Mouse (Mus musculus) heart, postnatal 0 days (tissue): Measurements from ENCODE around the gene Pccb.

ENCODE experiments used
- CTCF ChIP-seq: IDR thresholded peaks from 2 replicates; pipeline ENCODE4 v1.5.1; 2016; ENCODE audit warnings: antibody characterized with exemption, control low read depth, low read depth
- EP300 ChIP-seq: IDR thresholded peaks from 2 replicates; pipeline ENCODE4 v1.6.1; 2016; ENCODE audit warnings: antibody characterized with exemption, low read depth

- TF ChIP-seq CTCF: peak; percentile 11; the same call in 1 of the 2 replicates
- peak; percentile 78 for TF ChIP-seq EP300
These were observed at the start of gene Pccb for GRCm38 (mm10) chr9:101034448-101035098.
